Mouse (Mus musculus) R1 (cell line): ENCODE data around the gene Tgfbr2.
A peak's percentile ranks its signal among the peaks of the same experiment; 100 is the strongest.
"Not testable (repeated sequence)": the region's sequence is repeated elsewhere in the genome, so short reads cannot be mapped to it uniquely, and the experiment has no call there.

Experiments used
- DNase-seq: peaks from one replicate; pipeline ENCODE4 v3.0.0-alpha.2; 2018; ENCODE audit warnings: low read depth, low spot score

The Tgfbr2 gene

DNA sequence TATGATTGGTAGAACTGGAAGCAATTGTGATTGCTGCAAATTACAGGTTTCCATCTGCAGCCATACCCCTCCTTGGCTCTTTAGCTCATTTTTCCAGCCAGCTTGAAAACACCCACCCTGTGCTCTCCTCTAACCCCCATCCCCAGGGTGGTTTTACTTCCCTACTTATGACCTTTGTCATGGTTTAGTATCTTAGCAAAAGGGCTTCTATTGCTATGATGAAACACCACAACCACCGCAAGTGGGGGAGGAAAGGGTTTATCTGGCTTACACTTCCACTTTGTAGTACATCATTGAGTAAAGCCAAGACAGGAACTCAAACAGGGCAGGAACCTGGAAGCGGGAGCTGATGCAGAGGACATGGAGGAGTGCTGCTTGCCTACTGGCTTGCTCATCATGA lies 97.7 kb downstream of the Tgfbr2 start:
- no peak for DNase-seq

- DNase-seq: no peak
Observed at GRCm38 (mm10) chr9:116076946-116077345, 98.2 kb downstream of the Tgfbr2 start.

DNA sequence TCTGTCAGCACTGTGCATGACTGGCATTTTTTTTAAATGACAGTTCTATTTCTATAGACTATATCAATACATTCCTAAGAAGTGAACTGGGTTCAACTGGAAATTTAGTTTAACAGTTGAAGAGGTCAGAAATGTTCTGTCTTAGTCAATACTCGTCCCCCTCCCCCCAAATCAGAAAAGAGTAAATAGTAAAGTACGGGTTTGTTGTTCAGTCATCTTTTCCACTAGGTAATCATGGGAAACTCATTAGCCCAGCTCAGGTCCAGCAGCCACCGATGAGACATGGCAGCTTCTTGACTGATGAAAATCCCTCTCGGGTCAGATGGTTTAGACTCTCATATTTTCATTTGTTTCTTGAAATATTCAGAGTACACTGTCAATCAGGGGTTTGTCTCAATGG lies 99.0 kb downstream of the Tgfbr2 start:
- DNase-seq: no peak

GRCm38 (mm10) chr9:116071561-116071960 lies 103.6 kb downstream of the Tgfbr2 start:
- not testable (repeated sequence) for DNase-seq

- DNase-seq: no peak
Observed at GRCm38 (mm10) chr9:116064774-116065173, 110.4 kb downstream of the Tgfbr2 start.

DNA sequence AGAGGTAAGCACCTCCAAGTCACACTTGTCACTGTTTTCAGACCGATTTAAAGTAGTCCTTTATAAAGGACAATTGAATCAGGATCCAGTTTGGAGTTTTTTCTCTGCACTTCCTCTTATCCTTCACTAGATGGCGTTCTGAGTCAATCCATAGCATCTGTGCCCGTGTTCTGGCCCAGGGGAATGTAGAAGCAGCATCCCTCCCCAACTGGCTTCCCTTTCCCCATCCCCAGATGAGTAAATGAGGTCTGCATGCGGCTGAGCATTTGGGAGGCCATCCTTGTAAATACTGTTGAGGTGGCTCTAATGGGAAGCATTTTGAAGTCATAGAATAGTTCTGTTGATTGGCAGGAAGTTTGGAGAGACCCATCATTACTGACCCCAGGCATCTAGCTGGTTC lies 114.5 kb downstream of the Tgfbr2 start:
- DNase-seq: peak; percentile 55

DNA sequence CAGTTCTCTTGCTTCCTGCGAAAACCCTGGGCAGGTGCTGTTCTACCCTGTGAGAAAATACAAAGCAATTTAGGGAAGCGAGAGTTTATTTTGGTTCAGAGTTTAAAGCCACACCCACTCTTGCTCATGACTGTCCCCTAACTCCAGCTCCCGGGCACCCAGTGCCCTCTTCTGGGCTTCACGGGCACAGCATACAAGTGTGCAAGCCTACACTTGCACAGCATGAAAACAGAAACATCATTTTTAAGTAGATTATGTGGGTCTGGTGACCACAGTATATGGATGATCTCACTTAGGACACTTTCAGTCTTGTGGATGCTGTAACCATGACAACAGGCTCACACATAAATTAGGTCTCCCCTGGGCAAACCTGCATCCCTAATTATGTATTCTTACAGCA lies 116.0 kb downstream of the Tgfbr2 start:
- no peak for DNase-seq

- DNase-seq: no peak
Observed at GRCm38 (mm10) chr9:116058475-116058874, 116.7 kb downstream of the Tgfbr2 start.

DNA sequence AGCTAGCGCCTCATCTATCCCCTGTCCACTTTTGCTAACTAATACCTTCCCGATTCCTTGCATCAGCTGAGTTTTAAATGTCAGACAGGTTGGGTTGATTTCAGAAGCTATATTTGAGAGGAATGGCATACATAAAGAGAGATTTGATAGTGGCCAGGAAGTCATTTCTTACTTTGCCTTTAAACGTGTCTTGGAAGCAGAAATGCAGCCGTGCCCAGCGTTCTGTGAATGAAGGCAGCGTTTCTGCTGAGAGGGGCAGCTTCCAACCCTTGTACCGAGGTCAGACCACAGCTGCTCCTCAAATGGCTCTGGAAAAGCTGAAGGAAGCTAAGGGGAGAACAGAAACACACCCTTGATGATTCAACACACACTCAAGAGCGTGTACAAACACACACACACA lies 121.2 kb downstream of the Tgfbr2 start:
- DNase-seq: no peak

DNA sequence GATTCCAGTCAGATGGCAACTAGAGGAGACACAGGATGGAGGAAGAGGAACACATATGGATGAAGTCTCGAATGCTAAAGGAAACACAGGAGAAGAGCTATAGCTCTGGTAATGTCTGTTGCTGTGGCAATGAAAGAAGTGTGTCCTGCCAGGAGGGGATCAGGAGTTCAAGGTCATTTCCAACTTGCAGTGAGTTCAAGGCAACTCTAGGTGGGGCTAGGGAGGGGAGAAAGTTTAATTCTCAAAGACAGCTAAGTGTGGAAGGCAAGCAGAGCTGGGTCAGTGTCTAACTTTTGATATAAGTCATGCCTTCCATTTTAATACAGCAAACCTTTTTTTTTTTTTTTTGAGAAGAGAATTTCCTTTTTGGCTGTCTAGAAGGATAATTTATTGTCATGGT lies 125.2 kb downstream of the Tgfbr2 start:
- DNase-seq: peak; percentile 76

DNA sequence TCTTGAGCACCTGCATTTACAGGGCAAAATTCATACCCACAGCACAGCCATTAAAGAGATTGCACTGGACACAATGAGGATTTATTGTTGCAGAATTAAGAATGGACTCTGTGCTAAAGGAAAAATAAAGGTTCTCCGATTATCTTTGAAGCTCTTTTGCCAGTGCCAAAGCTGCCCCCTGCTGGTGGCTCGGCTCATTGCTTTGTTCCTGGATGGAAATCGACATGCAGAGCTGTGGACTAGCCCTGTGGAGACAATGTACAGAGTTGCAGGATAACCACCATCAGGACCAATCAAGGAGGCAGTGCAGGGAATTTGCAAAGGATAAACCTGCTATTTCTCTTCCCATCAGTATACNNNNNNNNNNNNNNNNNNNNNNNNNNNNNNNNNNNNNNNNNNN lies 133.4 kb downstream of the Tgfbr2 start:
- peak; percentile 54 for DNase-seq

GRCm38 (mm10) chr9:116041369-116041768 lies 133.8 kb downstream of the Tgfbr2 start:
- DNase-seq: no peak

- not testable (repeated sequence) for DNase-seq
Observed at GRCm38 (mm10) chr9:116040852-116041251, 134.3 kb downstream of the Tgfbr2 start.

- DNase-seq: no peak
Observed at GRCm38 (mm10) chr9:116039981-116040380, 135.2 kb downstream of the Tgfbr2 start.

GRCm38 (mm10) chr9:116038275-116038674 lies 136.9 kb downstream of the Tgfbr2 start:
- no peak for DNase-seq
